ENCODE assay signal across 8 mouse cellular contexts in the genomic region with DNA sequence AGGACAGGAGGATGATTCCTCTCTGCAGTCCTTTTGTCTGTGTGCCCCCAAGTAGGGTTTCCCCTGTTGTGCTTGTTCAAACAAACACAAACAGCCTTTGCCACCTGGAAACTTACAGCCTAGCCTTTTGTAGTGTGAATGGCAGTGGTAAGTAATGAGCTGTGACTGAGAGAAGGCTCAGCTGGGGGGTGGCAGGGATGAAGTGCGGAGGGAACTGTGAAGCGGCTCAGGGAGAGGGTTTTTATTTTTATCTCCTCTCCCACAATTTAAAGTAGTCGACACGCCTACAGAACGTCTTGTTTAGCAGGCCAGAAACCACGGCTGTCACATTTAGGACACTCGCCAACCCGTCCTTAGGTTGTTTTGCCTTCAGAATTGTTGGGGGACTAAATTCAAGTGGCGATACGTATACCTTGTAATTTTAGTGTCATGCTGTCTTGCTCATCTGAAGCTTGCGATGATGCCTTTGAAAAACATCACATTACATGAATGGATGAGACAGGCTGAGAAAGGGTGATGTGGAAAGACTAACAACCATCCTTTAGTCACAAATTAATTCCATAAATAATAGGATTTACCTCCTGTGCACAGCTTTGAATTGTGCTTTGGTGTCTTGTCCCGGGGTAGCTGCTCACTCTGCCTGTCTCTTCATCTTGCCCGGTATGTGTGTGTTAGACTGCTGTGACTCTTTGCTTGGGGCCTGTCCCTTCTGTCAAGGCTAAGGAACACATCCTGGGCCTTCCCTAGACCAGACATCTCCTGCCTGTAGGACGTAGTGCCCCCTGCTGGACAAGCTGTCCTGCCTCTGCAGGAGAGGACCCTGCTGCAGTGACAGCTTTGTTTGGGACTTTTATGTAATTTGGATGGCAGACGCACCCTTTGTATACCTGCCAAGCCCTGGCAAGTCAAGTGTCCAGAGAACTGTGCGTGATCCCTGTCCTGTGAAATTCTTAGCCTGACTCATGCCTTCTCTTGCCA.
DNase-seq lines count a peak whose midpoint lies in the region; ATAC-seq lines count a peak whose summit lies in the region.

No protein-coding gene starts in this region.

- no peaks in the 10 kb centered on the region for H3K36me3 ChIP-seq in heart, embryonic 11.5 days (ENCODE audit: control insufficient read depth, insufficient read depth, low read length)
- H3K36me3 ChIP-seq in embryonic facial prominence, embryonic 12.5 days: no peaks in the 10 kb centered on the region
- no peaks in the 10 kb centered on the region for H3K36me3 ChIP-seq in kidney, embryonic 14.5 days (ENCODE audit: control insufficient read depth, insufficient read depth, low read length)
- H3K36me3 ChIP-seq in limb, embryonic 15.5 days: no peaks in the 10 kb centered on the region
- H3K36me3 ChIP-seq in splenic B cell, adult 2 months (ENCODE audit: control insufficient read depth, insufficient read depth, low read length, poor library complexity, severe bottlenecking): no peaks in the 10 kb centered on the region

- H3K9me3 ChIP-seq in heart, embryonic 11.5 days (replicated peaks; ENCODE audit: control insufficient read depth, low read length): no peaks in the 10 kb centered on the region
- H3K9me3 ChIP-seq in embryonic facial prominence, embryonic 12.5 days: no peaks in the 10 kb centered on the region
- no peaks in the 10 kb centered on the region for H3K9me3 ChIP-seq in kidney, embryonic 14.5 days (ENCODE audit: control insufficient read depth, low read length)
- no peaks in the 10 kb centered on the region for H3K9me3 ChIP-seq in limb, embryonic 15.5 days

- no peaks in the 10 kb centered on the region for H3K4me1 ChIP-seq in heart, embryonic 11.5 days (ENCODE audit: control insufficient read depth, insufficient read depth, low read length)
- H3K4me1 ChIP-seq in embryonic facial prominence, embryonic 12.5 days: no peaks in the 10 kb centered on the region
- H3K4me1 ChIP-seq in kidney, embryonic 14.5 days (ENCODE audit: control insufficient read depth, insufficient read depth, low read length): 0 out of 2 replicates have a peak, but pooled peaks cover 9% of the 10 kb centered on the region
- peaks cover 20% of the 10 kb centered on the region for H3K4me1 ChIP-seq in limb, embryonic 15.5 days

- H3K27me3 ChIP-seq in heart, embryonic 11.5 days (ENCODE audit: control insufficient read depth, insufficient read depth, low read length): no peaks in the 10 kb centered on the region
- H3K27me3 ChIP-seq in embryonic facial prominence, embryonic 12.5 days: no peaks in the 10 kb centered on the region
- H3K27me3 ChIP-seq in kidney, embryonic 14.5 days (ENCODE audit: control insufficient read depth, insufficient read depth, low read length): no peaks in the 10 kb centered on the region
- H3K27me3 ChIP-seq in limb, embryonic 15.5 days: no peaks in the 10 kb centered on the region
- H3K27me3 ChIP-seq in splenic B cell, adult 2 months (ENCODE audit: control insufficient read depth, insufficient read depth, low read length, poor library complexity, severe bottlenecking): no peaks in the 10 kb centered on the region

- peak; percentile 98 for DNase-seq in heart, adult 11 months
- peak; percentile 75 to 78 for DNase-seq in heart, adult 9 months (ENCODE audit: low spot score in 2 of 2)
- DNase-seq in naive thymus-derived CD4-positive, alpha-beta T cell, adult 2 months (ENCODE audit: low read depth): peak; percentile 79
- peak; percentile 85 for DNase-seq in splenic B cell, adult 2 months (ENCODE audit: low read depth, low spot score)

- no peak overlapping the region for H3K4me3 ChIP-seq in heart, embryonic 11.5 days (ENCODE audit: low read depth, low read length)
- H3K4me3 ChIP-seq in embryonic facial prominence, embryonic 12.5 days: no peak overlapping the region
- H3K4me3 ChIP-seq in kidney, embryonic 14.5 days (ENCODE audit: low read length): no peak overlapping the region
- H3K4me3 ChIP-seq in limb, embryonic 15.5 days: no peak overlapping the region

- WGBS in heart, embryonic 11.5 days (ENCODE audit: insufficient replicate concordance): 31% methylated on average over 16 of the region's 16 CpGs
- WGBS in embryonic facial prominence, embryonic 12.5 days: 42% methylated on average over 16 of the region's 16 CpGs
- WGBS in kidney, embryonic 14.5 days: 31% methylated on average over 16 of the region's 16 CpGs
- WGBS in limb, embryonic 15.5 days: 42% methylated on average over 16 of the region's 16 CpGs

- no peak overlapping the region for H3K4me2 ChIP-seq in heart, embryonic 11.5 days
- H3K4me2 ChIP-seq in embryonic facial prominence, embryonic 12.5 days (replicated peaks): no peak overlapping the region
- peak overlapping the region; percentile 17; the same call in 1 of the 2 replicates for H3K4me2 ChIP-seq in kidney, embryonic 14.5 days (replicated peaks; ENCODE audit: low read depth, low read length)
- H3K4me2 ChIP-seq in limb, embryonic 15.5 days: no peak overlapping the region

- no peak overlapping the region for H3K27ac ChIP-seq in heart, embryonic 11.5 days (ENCODE audit: low read depth, low read length)
- no peak overlapping the region for H3K27ac ChIP-seq in embryonic facial prominence, embryonic 12.5 days
- H3K27ac ChIP-seq in kidney, embryonic 14.5 days (ENCODE audit: low read depth, low read length): no peak overlapping the region
- peak overlapping the region; percentile 27; the same call in 1 of the 2 replicates for H3K27ac ChIP-seq in limb, embryonic 15.5 days

- H3K9ac ChIP-seq in heart, embryonic 11.5 days (ENCODE audit: low read depth, low read length): no peak overlapping the region
- no peak overlapping the region for H3K9ac ChIP-seq in embryonic facial prominence, embryonic 12.5 days
- H3K9ac ChIP-seq in kidney, embryonic 14.5 days (ENCODE audit: low read depth, low read length): peak overlapping the region; percentile 28; the same call in 1 of the 2 replicates
- no peak overlapping the region for H3K9ac ChIP-seq in limb, embryonic 15.5 days

- ATAC-seq in heart, embryonic 11.5 days (replicated peaks; ENCODE audit: insufficient number of reproducible peaks, low FRiP score, low TSS enrichment): no peak
- peak; percentile 59 for ATAC-seq in embryonic facial prominence, embryonic 12.5 days (ENCODE audit: insufficient number of reproducible peaks, insufficient read depth, low FRiP score, low TSS enrichment)
- peak; percentile 81 for ATAC-seq in kidney, embryonic 14.5 days (ENCODE audit: low FRiP score, low TSS enrichment)
- ATAC-seq in limb, embryonic 15.5 days (ENCODE audit: insufficient number of reproducible peaks, low FRiP score, low TSS enrichment, low read depth): no peak

Comparison
In these comparisons a context has a peak if more than half of its experiments do, and no peak if none do; other contexts are left out.
1. ATAC-seq: peak in embryonic facial prominence, embryonic 12.5 days (single experiment) and kidney, embryonic 14.5 days (single experiment); none in heart, embryonic 11.5 days (single experiment) and limb, embryonic 15.5 days (single experiment).
2. Peak in every context shown above with its lines, with median percentiles within 50 percentile points of each other: DNase-seq.